Mouse (Mus musculus) adrenal gland, postnatal 25 days (tissue): ENCODE results near the gene Osbp2. TPM values are rescaled to one million over a fixed set of nuclear protein-coding genes. Genes with fewer than 3 reads are reported as not detected.
A peak's percentile ranks its signal among the peaks of the same experiment; 100 is the strongest.

ENCODE experiments used
- DNase-seq: peaks from one replicate; pipeline ENCODE4 v3.0.0; 2021; ENCODE audit warnings: mixed read lengths
- total RNA-seq: library from RNA; stranded (reverse); gene quantifications from 2 replicates; pipeline ENCODE4 v1.2.3, GENCODE M21; 2021

Osbp2 gene
- total RNA-seq, 1 experiment from 2014 or later = 2.6 TPM

DNA sequence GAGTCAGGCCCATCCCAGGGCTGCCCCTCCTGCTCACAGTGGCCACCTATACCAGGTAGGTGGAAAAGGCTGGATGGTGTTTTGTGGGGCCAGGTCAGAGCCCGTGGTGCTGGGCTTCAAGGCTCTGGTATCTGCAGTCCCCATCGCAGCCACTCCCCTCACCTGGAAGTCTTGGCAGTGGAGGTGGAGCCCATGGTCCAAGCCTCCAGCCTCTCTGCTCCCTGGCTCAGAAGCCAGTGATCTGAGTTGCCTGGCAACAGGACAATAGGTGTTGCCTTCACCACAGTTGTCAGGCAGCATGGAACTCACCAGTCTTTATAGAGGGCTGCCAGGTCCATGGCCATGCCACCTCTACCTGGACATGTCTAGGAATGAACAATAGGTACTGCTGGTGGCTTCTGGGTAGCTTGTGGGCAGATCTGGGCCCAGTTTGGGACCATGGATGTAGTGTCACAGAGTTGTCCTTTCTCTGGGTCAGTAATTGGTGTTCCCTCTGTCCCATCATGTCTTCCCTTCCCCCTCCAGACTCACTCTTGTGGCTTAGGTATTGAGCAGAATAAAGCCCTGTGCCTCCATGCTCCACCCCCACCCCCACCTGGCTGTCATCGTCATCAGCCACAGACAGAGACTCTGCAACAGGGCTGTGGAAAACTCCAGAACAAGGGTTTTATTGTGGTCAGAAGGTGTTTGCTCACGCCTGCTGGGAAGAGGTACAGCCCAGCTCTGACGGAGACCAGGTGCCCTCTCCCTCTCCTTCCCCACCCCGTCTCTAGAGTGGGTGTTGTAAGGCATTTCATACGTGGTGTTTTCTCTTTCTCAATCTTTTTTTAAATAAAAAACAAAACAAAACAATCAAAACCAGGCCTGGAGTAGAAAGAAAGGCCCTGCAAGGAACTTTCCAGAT is 160.4 kb downstream of the Osbp2 start:
- no peak for DNase-seq

DNA sequence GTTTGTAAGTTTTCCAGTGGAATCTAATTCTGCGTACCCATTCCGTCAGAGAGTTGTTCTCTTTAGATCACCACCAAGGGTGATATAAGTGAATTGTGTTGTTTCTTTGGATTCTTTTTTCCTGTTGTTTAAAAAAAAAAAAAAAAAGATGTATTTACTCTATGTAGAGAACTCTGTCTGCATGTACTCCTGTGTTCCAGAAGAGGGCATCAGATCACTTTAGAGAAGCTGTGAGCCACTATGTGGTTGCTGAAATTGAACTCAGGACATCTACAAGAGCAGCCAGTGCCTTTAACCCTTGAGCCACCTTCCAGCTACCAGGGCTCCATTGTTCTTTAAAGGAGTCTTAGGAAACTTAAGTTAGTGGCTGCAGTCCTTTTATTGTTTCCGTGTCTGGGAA is 166.3 kb downstream of the Osbp2 start:
- DNase-seq = no peak

DNA sequence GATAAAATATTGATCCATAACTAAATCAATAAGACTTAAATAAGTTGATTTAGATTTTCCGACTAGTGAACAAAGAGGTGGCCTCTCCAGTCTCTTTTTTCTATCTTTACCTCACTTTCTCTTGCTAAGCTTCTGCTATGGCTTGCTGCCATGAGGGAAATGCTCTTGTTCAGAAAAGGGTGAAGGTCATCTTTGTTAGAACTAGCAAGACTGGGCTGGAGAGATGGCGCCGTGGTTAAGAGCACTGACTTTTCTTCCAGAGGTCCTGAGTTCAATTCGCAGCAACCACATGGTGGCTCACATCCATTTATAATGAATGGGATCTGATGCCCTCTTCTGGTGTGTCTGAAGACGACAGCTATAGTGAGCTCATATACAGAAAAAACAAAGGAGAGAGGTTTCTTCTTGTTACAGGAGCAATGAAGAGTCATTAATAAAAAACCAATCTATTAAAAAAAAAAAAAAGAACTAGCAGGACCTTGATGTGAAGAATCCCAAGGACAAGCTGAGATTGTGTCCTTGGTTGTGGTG is 167.6 kb downstream of the Osbp2 start:
- DNase-seq = no peak

DNA sequence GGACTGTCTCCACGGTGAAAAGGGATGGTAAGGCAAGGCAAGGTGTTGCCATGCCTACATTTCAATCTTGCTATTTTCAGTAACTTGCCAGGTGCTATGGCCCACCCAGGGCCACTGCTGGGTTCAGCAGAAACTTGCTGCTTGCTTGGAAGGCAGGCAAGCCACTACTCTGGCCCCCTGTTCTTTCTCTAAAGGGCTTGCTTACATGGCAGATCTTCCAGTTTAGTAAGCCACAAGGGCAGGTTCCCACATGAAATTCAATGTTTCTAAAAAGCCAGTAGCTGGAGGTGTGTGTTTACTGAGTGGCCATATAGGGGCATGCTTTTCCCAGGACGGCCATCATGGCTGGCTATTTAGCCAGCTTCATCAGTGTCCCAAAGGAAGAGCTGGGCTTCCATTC is 172.0 kb downstream of the Osbp2 start:
- no peak for DNase-seq

DNA sequence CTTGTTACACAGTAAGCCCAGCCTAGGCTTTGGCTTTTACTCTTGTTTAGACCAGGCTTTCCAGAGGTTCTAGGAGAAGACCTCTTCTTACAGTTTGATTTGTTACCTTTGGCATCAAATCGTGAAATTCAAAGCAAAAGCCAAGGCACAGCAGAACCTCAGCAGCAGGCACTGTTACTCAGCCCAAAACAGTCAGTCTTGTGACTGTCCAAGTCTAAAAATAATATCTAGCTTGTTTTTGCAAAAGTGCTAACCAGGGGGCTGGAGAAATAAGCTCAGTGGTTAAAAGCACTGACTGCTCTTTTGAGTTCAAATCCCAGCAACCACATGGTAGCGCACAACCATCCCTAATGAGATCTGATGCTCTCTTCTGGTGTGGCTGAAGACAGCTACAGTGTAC is 176.8 kb downstream of the Osbp2 start:
- DNase-seq = no peak

DNA sequence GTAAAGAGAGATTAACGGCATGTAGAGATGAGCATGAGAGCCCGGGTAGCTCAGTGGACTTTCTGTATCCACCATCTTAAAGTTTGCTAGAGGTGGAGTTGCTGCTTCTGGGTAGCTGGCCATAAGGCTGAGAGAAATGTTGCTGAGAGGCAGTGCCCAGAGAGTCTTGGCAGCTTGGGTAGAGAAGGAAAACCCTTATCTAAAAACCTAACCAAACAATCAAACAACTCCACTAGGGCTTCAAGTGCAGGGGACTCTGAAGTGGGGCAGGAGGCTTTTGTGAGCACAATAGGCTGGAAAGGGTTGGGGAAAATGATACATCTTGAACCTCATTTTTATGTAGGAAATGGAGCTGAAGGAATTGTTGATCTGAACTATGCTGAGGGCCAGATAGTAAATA is 177.4 kb downstream of the Osbp2 start:
- DNase-seq = no peak

DNA sequence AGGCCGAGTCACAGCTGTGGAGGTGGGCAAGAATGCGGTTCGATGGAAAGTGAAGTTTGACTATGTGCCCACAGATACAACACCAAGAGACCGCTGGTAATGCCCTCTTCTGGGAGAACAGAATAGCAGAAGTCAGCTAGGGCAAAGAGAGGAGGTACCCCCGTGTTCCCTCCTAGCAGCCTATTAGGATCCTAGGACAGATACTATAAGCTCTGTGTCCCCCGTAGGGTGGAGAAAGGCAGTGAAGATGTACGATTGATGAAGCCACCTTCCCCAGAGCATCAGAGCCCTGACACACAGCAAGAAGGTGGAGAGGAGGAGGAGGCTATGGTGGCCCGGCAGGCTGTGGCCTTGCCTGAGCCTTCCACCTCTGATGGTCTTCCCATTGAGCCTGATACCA is 178.3 kb downstream of the Osbp2 start:
- DNase-seq = no peak

DNA sequence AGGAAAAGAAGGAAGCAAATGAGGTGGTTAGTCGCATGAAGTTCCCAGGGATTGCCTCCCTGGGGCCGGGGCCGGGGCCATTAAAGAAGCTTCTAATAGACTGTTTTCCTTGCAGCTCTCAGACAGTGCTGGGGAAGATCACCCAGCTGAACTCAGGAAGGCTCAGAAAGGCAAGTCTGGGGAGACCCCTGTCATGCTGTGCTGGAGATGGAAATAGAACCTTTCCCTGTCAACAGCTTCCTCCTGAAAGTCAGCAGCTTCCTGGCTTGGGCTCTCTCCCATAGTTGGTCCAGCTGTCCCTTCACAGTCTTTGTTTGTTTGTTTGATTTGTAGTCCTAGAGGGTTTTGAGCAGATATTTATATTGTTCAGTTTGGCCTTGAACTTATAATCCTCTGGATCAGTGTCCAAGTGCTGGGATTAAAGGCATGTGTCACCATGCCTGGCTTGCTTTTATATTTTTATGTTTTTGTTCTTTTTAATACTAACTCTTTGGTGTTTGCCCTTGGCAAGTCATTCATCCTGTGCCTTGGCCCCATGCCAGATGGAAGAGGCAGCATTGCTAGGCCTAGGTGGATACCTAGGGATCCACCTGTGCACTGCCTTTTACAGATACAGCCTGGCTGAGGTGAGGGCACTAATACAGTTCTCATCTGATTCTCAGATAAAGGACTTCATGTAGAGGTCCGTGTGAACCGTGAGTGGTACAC is 178.8 kb downstream of the Osbp2 start:
- peak; percentile 61 for DNase-seq

DNA sequence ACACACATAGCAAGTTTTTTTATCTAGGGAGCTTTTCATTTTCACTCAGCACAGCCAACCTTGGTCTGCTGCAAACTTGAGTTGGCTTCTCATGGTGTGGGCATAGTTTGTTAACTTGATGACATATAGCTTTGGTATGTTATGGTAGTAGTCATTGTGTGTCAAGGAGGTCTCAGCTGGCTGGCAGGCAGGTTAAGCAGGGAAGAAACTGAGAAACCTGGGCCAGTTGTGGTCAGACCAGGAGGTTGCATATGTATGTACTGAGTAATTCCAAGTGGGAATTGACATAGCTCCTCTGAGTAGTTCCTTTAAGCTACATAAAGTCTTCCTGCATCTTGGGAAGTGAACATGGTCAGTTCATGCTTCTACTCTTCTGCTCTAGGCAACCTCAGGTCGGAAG is 179.5 kb downstream of the Osbp2 start:
- DNase-seq = no peak

DNA sequence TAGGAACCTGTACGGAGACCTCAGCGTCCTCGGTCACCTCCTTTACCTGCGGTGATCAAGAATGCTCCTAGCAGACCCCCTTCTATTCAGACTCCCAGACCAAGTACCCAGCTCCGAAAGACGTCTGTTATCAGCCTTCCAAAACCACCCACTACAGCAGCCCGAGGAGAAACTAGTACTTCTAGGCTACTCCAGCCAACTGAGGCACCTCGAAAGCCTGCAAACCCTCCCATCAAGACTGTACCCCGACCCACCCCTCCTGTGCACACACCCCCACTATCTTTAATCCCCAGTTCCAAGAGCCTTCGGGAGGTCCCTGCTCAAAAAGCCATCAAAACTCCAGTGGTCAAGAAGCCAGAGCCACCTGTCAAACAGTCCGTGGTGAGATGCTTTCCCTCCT is 180.0 kb downstream of the Osbp2 start:
- DNase-seq = no peak

DNA sequence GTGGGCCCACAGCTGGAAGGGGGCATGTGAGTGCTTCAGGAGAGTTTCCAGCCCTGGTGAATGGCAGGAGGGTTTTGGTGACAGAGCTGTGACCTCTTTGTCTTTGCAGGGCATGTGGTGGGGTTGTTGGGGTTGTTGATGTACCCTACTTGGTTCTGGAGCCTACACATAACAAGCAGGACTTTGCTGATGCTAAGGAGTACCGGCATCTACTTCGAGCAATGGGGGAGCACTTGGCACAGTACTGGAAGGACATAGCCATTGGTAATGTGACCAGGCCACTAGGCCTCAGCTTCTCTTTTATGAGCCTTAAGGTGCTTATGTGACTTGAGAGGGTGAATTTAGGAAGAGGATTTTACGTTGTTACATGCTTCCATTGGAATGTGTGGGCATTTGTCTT is 183.9 kb downstream of the Osbp2 start:
- DNase-seq = no peak

DNA sequence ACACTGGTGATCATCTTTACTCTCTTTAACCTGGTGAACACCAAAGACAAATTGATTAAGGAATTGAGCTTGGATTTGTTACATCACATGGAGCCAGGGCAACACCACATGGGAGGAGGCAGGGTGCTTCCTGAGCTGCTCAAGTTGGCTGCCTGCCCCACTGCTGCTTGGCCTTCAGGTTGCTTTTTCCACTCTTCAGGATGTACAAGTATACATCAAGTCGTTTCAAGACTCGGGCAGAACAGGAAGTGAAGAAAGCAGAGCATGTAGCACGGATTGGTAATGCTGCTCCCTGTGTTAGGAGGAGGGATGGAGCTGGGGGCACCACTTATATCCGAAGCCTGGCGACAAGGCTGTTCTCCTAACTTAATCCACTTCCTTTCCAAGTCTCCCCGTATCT is 186.5 kb downstream of the Osbp2 start:
- peak; percentile 45 for DNase-seq

DNA sequence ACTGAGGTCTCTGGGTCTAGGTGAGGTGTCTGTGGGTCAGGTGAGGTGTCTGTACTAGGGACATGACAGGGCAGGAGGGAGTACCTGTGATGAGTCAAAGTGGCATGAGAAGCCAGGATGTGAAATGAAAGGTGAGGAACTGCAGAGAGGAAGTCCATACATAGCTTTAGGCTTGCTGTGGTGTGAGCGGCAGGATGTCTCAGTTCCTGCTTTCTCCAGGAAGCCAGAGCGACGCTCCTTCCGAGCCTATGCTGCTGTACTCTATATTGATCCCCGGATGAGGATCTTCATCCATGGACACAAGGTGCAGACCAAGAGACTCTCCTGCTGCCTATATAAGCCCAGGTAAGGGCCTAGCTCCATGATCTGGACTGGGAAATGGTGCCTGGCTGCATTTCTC is 187.3 kb downstream of the Osbp2 start:
- no peak for DNase-seq

DNA sequence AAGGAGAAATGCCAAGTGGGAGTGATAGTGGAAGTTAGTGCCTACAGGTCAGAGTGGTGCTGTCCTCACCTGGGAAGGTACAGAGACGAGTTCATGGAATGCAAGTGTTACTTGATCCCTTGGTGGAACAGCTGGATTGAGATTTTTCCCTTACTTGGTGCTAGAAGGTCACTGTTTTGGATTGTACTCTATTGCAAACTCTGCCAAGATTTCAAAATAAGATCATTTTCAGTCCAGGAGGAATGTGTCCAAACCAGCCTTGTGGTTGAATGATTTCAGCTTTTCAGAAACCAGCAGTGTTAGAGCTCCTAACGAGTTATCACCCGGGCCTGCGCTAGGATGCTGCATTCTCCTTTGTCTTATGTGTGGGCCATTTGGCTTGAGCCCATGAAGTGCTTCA is 189.2 kb downstream of the Osbp2 start:
- no peak for DNase-seq

DNA sequence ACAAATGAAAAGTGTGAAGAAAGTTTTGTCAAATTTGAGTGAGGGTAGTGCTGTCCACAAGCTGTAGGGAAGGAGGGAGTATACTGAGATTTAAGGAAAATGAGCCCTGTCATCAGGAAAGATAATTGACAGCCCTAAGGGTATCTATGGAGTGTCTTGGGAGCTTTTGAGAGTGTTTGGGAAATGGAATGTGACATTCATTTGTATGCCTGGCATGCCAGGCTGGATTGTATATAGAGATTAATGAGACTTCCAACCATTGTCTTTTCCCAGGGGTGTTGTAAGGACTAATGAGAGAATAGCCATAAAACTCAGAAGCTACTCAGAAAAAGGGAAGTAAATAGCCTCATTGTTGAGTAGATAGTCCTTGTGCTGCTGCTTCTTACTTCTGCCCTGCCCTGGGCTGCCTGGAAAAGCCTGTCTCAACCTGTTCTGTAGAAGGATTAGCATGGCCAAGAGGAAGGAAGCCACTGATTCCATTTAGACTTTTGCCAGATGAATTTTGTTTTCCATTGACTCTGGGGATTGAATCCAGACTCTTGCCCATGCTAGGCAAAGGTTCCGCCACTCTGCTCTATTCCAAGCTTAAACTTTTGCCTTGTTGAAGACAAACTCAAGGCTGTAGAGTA is 192.6 kb downstream of the Osbp2 start:
- DNase-seq = no peak

DNA sequence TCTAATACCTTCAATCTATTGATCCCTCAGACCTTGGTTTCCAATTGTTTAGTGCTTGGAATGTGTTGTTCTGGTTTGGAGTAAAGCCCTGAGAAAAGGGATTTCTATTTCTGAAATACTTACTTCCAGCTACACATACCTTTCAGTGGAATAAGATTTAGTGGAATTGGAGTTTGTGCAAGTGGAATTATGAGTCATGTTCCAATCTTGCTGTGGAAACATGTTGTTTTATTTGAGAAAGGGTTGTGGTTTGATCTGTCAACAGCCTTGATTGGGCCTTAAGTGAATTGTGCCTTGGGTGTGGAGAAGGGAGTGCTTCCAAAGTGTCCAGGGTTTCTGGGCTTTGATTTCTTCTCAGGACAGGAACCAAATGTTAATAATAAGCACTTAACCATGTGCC is 193.9 kb downstream of the Osbp2 start:
- DNase-seq = no peak

DNA sequence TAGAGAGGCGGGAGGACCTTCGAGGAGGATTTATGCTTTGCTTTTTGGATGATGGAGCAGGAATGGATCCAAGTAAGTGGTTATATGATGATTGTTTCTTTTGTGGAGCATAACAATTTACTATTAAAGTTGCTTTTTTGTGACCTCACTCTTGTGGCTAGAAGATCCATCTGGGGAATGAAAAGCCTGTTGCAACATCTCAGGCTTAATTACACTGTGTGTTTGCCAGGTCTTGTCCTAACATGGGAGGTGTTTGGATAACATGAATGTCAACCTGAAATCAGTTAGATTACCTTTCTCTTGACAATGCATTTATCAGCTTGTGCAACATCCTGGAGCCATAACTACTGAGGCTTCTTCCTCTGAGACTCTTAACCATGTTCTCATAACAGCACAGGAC is 194.9 kb downstream of the Osbp2 start:
- no peak for DNase-seq

DNA sequence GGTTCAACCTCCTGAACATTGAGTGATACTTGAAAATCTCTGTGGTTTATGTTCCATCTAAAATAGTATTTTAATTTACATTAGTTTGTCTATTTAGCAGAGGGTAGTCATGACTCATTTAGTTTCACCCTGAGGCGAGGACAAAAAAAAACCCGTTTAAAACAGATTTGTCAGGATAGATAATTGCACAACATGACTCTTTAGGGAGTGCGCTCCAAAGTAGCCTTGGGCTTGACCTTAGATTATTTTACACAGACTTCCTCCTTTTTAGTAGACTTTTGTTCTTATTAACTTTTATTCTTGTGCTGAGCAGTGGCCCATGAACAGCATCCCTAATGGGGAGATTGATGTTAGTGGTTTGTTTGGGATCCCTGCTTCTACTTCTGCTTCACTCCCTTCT is 196.2 kb downstream of the Osbp2 start:
- DNase-seq = no peak

DNA sequence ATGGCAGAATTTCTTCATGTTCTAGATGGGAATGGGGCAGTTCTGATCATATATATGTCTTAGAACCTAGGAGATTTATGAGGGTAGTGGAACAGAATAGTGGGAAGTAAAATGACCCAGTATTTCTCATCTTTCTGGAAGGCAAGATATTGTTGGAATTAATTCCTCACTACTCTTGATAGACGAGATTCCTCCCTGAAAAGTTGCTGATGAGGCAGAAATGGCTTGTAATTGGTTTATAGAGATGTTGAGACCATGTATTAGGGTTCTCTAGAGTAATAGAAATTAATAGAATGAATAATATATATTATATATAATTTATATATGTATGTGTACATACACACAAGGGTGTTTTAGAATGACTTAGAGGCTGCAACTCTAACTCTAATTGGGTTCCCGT is 201.7 kb downstream of the Osbp2 start:
- no peak for DNase-seq
